Mouse (Mus musculus) splenic B cell, adult 2 months (primary cell): Measurements from ENCODE around the gene Insrr.

Experiments
- DNase-seq: peaks from one replicate; pipeline ENCODE4 v3.0.0-alpha.2; 2011; ENCODE audit warnings: low read depth, low spot score
- H3K27me3 ChIP-seq: 2 replicates; pipeline ENCODE4 v1.6.1; 2012; ENCODE audit warnings: mild to moderate bottlenecking, low read length, moderate library complexity, mixed read lengths; ENCODE audit not compliant: control insufficient read depth, poor library complexity, insufficient read depth, severe bottlenecking
- H3K36me3 ChIP-seq: 2 replicates; pipeline ENCODE4 v1.6.1; 2012; ENCODE audit warnings: mild to moderate bottlenecking, low read length, moderate library complexity, mixed read lengths; ENCODE audit not compliant: control insufficient read depth, poor library complexity, insufficient read depth, severe bottlenecking

The Insrr gene

GRCm38 (mm10) chr3:87796736-87797334, at the start of gene Insrr:
Gene Insrr (plus strand): TSS chr3:87796951.
- DNase-seq, result no peak
- no peaks in the 10 kb centered on the region for H3K27me3 ChIP-seq

GRCm38 (mm10) chr3:87748431-87748830, 48.3 kb upstream of the Insrr start, which contains the start of gene Lrrc71:
Gene Lrrc71 (minus strand): TSS chr3:87748625.
- Histone ChIP-seq H3K36me3 (peaks cover 2% of the 10 kb centered on the region; the same call in 1 of the 2 replicates), H3K27me3 (no peaks in the 10 kb centered on the region)
- no peak for DNase-seq

More at GRCm38 (mm10) chr3:87796736-87797334, at the start of gene Insrr:
- no peaks in the 10 kb centered on the region for H3K36me3 ChIP-seq

- DNase-seq, result peak; percentile 73
- Histone ChIP-seq H3K27me3 (no peaks in the 10 kb centered on the region), H3K36me3 (peaks cover 2% of the 10 kb centered on the region; the same call in 1 of the 2 replicates)
Observed at GRCm38 (mm10) chr3:87749036-87749435, 47.7 kb upstream of the Insrr start.

- DNase-seq, result no peak
- Histone ChIP-seq H3K27me3 (no peaks in the 10 kb centered on the region), H3K36me3 (peaks cover 2% of the 10 kb centered on the region; the same call in 1 of the 2 replicates)
Observed at GRCm38 (mm10) chr3:87749977-87750376, 46.8 kb upstream of the Insrr start.

DNA sequence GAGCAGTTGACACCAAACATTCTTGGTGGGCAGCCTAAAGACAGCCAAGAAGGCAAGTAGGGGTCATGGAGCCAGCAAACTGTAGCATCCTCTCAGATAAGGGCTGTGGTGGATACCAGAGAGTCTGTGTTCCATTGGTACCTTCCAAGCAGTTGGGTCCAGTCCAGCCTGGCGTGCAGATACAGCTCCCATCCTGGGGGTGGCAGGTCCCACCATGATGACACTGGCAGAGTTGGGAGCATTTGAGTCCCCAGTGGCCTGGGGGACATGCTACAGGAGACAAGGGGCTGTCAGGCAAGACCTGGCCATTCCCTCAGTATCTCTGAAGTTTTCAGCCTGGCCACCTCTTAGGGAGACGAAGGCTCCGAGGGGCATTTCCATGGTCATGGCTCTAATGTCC, 44.2 kb upstream of the Insrr start:
- no peaks in the 10 kb centered on the region for H3K27me3 ChIP-seq
- peaks cover 2% of the 10 kb centered on the region; the same call in 1 of the 2 replicates for H3K36me3 ChIP-seq
- no peak for DNase-seq

- Histone ChIP-seq H3K36me3 (peaks cover 2% of the 10 kb centered on the region; the same call in 1 of the 2 replicates), H3K27me3 (no peaks in the 10 kb centered on the region)
- DNase-seq, result no peak
Observed at GRCm38 (mm10) chr3:87753829-87754228, 42.9 kb upstream of the Insrr start.

DNA sequence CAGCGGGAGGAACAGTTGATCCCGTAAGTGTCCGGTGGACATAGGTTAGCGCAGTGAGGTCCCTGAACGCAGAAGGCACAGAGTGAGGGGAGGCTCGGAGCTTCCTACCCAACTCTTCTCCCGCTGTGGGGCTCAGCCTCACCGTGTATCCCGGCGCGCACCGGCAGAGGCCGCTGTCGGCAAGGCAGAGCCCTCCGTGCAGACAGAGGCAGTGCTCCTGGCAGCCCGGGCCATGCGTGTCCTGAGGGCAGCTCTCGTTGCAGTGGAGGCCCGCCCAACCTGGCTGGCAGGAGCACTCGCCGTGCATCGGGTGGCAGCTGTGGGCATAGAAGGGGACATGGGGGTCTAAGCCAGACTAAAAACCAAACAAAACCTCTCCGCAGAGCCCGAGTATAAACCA, 40.8 kb upstream of the Insrr start:
- Histone ChIP-seq H3K36me3 (peaks cover 2% of the 10 kb centered on the region; the same call in 1 of the 2 replicates), H3K27me3 (no peaks in the 10 kb centered on the region)
- peak; percentile 82 for DNase-seq

GRCm38 (mm10) chr3:87756488-87756887, 40.3 kb upstream of the Insrr start:
- Histone ChIP-seq H3K36me3 (peaks cover 2% of the 10 kb centered on the region; the same call in 1 of the 2 replicates), H3K27me3 (no peaks in the 10 kb centered on the region)
- no peak for DNase-seq

- H3K36me3 ChIP-seq, result no peaks in the 10 kb centered on the region; the same call in 1 of the 2 replicates
- no peak for DNase-seq
- H3K27me3 ChIP-seq, result no peaks in the 10 kb centered on the region
Observed at GRCm38 (mm10) chr3:87758641-87759040, 38.1 kb upstream of the Insrr start.

DNA sequence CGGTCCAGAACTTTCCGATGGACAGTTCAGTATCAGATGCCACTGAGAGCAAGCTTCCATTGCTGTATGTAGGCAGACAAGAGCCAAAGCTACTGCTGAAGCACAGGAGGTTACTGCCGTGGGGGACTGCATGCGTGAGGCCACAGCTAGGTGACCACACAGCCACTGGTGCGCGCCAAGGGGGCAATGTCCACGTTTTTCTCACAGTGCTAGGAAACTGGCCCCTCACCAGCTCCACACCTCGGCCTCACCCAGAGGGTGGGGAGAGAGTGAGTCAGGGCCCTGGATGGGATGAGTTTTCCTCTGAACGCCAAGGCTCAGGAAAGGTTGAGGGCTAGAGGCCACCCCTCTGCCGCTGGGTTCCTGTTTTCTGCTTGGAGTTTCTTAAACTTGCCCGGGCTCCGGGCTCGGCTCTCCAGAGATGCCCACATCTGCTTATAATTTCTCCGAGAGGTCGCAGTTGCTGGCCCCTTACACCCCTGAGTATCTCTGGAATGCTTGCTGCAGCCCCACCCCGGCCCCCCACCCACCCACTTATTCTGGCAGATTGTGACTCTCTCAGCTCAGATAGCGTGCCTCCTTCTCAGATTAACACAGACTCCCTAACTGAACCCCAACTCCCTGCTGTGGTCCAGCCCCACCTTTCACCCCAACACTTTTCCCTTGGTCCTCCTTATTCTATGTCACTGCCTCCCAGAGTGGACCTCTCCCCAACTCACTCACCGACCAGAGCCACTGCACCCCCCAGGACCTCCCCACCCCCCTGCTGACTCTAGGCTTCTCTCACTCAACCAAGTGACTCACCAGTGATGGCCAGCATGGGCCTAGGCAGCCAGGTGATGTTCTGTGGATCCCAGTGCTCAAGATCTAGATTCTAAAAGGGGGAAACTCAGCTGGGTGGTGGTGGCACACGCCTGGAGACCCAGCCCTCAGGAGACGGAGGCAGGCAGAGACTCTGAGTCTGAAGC, 35.1 kb upstream of the Insrr start:
- no peak for DNase-seq
- Histone ChIP-seq H3K27me3 (no peaks in the 10 kb centered on the region), H3K36me3 (no peaks in the 10 kb centered on the region; the same call in 1 of the 2 replicates)

- no peak for DNase-seq
- Histone ChIP-seq H3K36me3 (no peaks in the 10 kb centered on the region; the same call in 1 of the 2 replicates), H3K27me3 (no peaks in the 10 kb centered on the region)
Observed at GRCm38 (mm10) chr3:87763202-87763601, 33.5 kb upstream of the Insrr start.

- Histone ChIP-seq H3K36me3 (no peaks in the 10 kb centered on the region; the same call in 1 of the 2 replicates), H3K27me3 (no peaks in the 10 kb centered on the region)
- DNase-seq, result peak; percentile 17
Observed at GRCm38 (mm10) chr3:87763683-87764289, 33.0 kb upstream of the Insrr start.

DNA sequence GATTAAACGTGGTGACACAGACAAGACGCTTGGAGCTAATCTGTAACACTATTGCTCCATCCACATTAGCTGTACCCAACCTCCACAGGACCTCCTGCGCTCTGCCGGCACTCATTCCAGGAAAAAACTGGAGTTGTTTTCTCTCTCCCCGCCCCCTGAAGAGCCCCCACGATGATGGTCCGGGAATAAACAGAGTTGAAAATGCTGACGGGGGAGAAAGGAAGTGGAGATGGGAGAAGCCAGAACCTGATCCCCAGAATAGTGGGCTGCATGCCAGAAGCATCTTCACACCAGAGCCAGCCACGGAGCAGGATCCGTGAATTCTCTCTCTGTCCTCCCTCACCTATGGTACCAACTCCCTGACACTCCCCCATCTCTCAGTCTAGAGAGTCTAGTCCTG, 32.2 kb upstream of the Insrr start:
- Histone ChIP-seq H3K36me3 (no peaks in the 10 kb centered on the region), H3K27me3 (no peaks in the 10 kb centered on the region)
- no peak for DNase-seq

DNA sequence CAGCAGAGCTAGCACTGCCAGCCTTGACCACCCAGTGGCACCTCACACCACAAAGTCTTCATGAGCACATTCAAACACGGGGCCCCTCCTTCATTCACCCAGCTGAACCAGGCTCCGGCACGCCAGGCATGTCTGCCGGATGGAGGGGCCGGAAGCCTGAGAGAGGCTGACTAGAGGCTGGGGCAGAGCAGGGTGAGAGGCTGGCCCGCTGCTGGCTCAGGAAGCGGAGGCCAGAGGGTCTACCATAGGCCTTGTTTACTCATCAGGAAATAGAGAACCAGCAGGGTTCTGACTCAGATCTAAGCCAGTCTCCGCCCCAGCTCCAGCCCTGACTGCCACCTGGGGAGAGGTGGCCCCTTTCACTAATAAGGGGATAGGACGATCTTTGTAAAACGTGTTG, 31.7 kb upstream of the Insrr start:
- peak; percentile 74 for DNase-seq

More for the DNA sequence above, 31.7 kb upstream of the Insrr start:
- no peaks in the 10 kb centered on the region for H3K27me3 ChIP-seq
- no peaks in the 10 kb centered on the region for H3K36me3 ChIP-seq
